Mouse (Mus musculus) hindlimb bud, embryonic 11.5 days (tissue): ENCODE data around the gene Ldha.
"Not testable (repeated sequence)": the region's sequence is repeated elsewhere in the genome, so short reads cannot be mapped to it uniquely, and the experiment has no call there.

ENCODE experiments used
- DNase-seq: peaks from one replicate; pipeline ENCODE4 v3.0.0-alpha.2; 2012; ENCODE audit warnings: low read depth, low spot score; ENCODE audit errors: extremely low spot score

Gene Ldha

GRCm38 (mm10) chr7:46877255-46877654, 36.0 kb downstream of the Ldha start:
- no peak for DNase-seq

- no peak for DNase-seq
These were observed 38.6 kb downstream of the Ldha start for GRCm38 (mm10) chr7:46879851-46880250.

- no peak for DNase-seq
These were observed 39.7 kb downstream of the Ldha start for GRCm38 (mm10) chr7:46880992-46881391.

- DNase-seq = not testable (repeated sequence)
These were observed 40.7 kb downstream of the Ldha start for GRCm38 (mm10) chr7:46881941-46882340.

DNA sequence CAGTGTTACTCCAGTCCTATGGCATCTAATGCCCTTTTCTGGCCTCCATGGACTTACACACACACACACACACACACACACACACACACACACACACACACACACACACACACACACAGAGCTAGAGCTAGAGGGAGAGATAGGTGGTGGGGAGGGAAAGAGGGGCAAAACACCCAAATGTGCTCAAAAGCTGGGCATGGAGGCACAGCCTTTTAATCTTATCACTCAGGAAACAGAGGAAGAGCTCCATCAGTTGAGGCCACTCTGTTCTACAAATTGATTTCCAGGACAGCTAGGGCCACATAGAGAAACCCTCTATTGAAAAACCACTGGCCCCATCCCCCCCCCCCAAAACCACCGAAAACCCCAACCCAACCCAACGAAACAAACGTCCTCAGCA, 42.0 kb downstream of the Ldha start:
- DNase-seq = no peak

DNA sequence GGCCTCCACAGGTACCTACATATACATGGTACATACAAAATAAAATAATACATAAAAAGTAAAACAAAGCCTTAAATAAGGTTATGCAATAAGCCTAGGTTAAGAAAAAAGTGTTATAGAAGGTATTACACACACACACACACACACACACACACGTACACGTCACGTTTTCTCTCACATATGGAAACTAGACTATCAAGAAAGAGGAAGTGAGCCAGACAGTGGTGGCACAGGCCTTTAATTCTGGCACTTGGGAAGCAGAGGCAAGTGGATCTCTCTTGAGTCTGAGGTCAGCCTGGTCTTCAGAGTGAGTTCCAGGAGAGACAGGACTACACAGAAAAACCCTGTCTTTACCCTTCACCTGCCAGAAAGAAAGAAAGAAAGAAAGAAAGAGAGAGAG, 54.2 kb downstream of the Ldha start:
- DNase-seq = no peak

DNA sequence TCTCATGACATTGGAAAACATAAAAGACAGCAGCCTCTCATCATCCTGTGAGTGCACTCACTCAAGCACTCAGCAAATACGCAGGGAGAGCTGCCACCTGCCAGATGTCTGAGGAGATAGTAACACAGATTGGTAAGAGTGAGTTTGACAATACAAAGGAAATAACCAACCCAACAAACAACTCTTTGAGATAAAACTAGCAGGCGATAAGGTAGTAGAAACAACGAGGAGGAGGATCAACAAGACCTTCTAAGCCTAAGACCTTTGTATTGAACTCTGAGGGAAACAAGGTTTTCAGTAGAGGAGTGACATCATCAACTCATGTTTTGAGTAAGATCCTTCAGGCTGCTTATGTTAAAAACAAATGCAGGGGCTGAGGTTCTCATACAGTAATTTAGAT, 58.1 kb downstream of the Ldha start:
- DNase-seq = no peak
